2 mouse cellular contexts compared by ENCODE assay signal in genomic region chr13:58394392-58394791, GRCm38 (mm10). TPM values are rescaled to one million over a fixed set of nuclear protein-coding genes. Genes with fewer than 3 reads are reported as not detected.
"Had no signal": no experiment of that assay in that cellular context is flagged by ENCODE, and none has a peak within 500 bp of the region (broad histone marks: within the 10 kb centered on the region; RNA-seq: fewer than 3 reads in every experiment).

No protein-coding gene starts in this region.

RNA-seq across cellular contexts. Expression of gene Kif27, which starts 35.5 kb away (rescaled TPM):
- polyA plus RNA-seq: inflammation-experienced regulatory T-cells, adult 6 months; liver, adult 2 months had no signal
